Mouse (Mus musculus) heart, adult 8-10 months (tissue): ENCODE results near the gene Mmp28. TPM values are rescaled to one million over a fixed set of nuclear protein-coding genes. Genes with fewer than 3 reads are reported as not detected.
A peak's percentile ranks its signal among the peaks of the same experiment; 100 is the strongest.

Experiments used
- DNase-seq: peaks from one replicate; pipeline ENCODE4 v3.0.0; 2022; ENCODE audit warnings: low spot score
- total RNA-seq, 4 experiments: library from RNA; stranded (reverse); gene quantifications; 2 replicates each; pipeline ENCODE4 v1.2.4; 2022

The Mmp28 gene
- total RNA-seq, 4 experiments from 2014 or later, result 2.4 to 5.4 (median 3.6) TPM

GRCm38 (mm10) chr11:83448021-83448926 lies 14.6 kb downstream of the Mmp28 start:
- DNase-seq, result peak; percentile 57

GRCm38 (mm10) chr11:83447612-83448011 lies 15.3 kb downstream of the Mmp28 start:
- no peak for DNase-seq

GRCm38 (mm10) chr11:83445001-83445400 lies 17.9 kb downstream of the Mmp28 start:
- no peak for DNase-seq

GRCm38 (mm10) chr11:83443824-83444223 lies 19.0 kb downstream of the Mmp28 start:
- DNase-seq, result no peak

GRCm38 (mm10) chr11:83442596-83443267 lies 20.1 kb downstream of the Mmp28 start:
- DNase-seq, result peak; percentile 88

- DNase-seq, result peak; percentile 65
Observed at GRCm38 (mm10) chr11:83441235-83441634, 21.6 kb downstream of the Mmp28 start.

- peak; percentile 77 for DNase-seq
Observed at GRCm38 (mm10) chr11:83440081-83441064, 22.5 kb downstream of the Mmp28 start.

GRCm38 (mm10) chr11:83439426-83440060 lies 23.3 kb downstream of the Mmp28 start:
- no peak for DNase-seq

- DNase-seq, result no peak
Observed at GRCm38 (mm10) chr11:83437377-83437776, 25.5 kb downstream of the Mmp28 start, which contains the start of gene 1700020L24Rik. 1700020L24Rik (plus strand) TSS chr11:83437677.

- DNase-seq, result no peak
Observed at GRCm38 (mm10) chr11:83432533-83432932, 30.3 kb downstream of the Mmp28 start.

GRCm38 (mm10) chr11:83429355-83429754 lies 33.5 kb downstream of the Mmp28 start, which contains the start of gene Gas2l2:
Gas2l2 (minus strand) TSS chr11:83429455.
- no peak for DNase-seq

- DNase-seq, result no peak
Observed at GRCm38 (mm10) chr11:83426964-83427363, 35.9 kb downstream of the Mmp28 start.

- DNase-seq, result peak; percentile 62
Observed at GRCm38 (mm10) chr11:83424681-83425080, 38.2 kb downstream of the Mmp28 start.

GRCm38 (mm10) chr11:83421305-83421704 lies 41.6 kb downstream of the Mmp28 start:
- no peak for DNase-seq

- DNase-seq, result no peak
Observed at GRCm38 (mm10) chr11:83420338-83420737, 42.5 kb downstream of the Mmp28 start.

- DNase-seq, result no peak
Observed at GRCm38 (mm10) chr11:83418566-83418965, 44.3 kb downstream of the Mmp28 start.

GRCm38 (mm10) chr11:83417708-83418107 lies 45.2 kb downstream of the Mmp28 start:
- no peak for DNase-seq

GRCm38 (mm10) chr11:83417080-83417479 lies 45.8 kb downstream of the Mmp28 start:
- peak; percentile 35 for DNase-seq

GRCm38 (mm10) chr11:83410510-83410909 lies 52.4 kb downstream of the Mmp28 start:
- DNase-seq, result no peak

- no peak for DNase-seq
Observed at GRCm38 (mm10) chr11:83409792-83410291, 53.0 kb downstream of the Mmp28 start.
